Mouse (Mus musculus): ENCODE measurements around the gene Zdhhc14. TPM values are rescaled to one million over a fixed set of nuclear protein-coding genes. Genes with fewer than 3 reads are reported as not detected.

Zdhhc14 gene
- polyA plus RNA-seq, 1 experiment from 2014 or later, result 8.4 TPM

DNA sequence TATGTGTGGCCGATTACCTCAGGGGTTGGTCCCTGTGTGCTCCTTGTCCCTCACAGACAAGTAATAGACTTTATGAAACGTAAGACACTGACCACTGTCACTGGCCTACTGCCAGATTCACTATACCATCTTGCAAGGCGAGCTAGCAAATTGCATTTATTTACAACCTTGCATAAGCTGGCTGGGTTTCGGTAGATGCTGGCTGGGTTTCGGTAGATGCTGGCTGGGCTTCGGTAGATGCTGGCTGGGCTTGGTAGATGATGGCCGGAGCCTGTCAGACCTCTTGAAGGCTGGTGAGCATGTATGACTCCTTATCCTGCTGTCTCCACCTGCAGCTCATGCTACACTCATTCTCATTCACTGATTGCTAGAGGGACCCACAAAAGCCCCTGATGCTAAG, 200.9 kb downstream of the Zdhhc14 start:
- Histone ChIP-seq H3K27me3 (no peaks in the 10 kb centered on the region), H3K9me3 (no peaks in the 10 kb centered on the region), H3K4me1 (replicated peaks) (no peaks in the 10 kb centered on the region), H3K27ac (replicated peaks) (no peak overlapping the region), H3K4me2 (no peak overlapping the region), H3K9ac (no peak overlapping the region), H3K4me3 (no peak overlapping the region), H3K36me3 (no peaks in the 10 kb centered on the region)
- 82% methylated on average over 7 of the region's 7 CpGs for WGBS
- ATAC-seq (ENCODE audit: low read depth), result no peak

DNA sequence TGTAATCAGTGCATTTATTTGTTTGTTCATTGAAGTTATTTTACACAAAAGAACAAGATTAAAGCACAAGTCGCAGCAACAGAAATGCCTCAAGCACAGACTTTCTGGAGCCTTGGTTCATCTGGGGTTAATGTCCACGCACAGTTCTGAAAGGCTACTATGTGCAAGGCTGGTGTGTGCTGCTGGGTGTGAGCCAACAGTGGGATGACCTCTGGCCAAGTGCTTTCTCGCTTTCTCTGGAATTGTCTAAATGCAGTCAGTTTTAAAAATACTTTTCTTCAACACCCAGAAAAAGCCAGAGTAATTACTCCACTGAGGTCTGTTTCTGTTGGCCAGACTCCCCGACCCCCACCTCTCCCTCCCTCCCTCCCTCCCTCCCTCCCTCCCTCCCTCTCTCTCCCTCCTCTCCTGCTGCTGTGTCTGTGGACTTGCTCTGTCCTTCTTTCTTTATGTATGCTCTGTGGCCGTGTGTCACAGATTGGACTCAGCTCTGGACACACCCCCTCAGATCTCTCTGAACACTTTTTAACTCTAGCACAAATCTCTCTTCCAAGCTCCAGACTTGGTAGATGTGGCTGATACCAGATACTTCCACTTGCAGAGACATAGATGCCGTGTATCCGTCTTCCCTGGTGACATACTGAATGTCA, 206.2 kb downstream of the Zdhhc14 start:
- Histone ChIP-seq H3K4me3 (no peak overlapping the region), H3K9ac (no peak overlapping the region), H3K4me2 (no peak overlapping the region), H3K27me3 (no peaks in the 10 kb centered on the region), H3K4me1 (replicated peaks) (no peaks in the 10 kb centered on the region), H3K27ac (replicated peaks) (no peak overlapping the region), H3K36me3 (no peaks in the 10 kb centered on the region), H3K9me3 (no peaks in the 10 kb centered on the region)
- 53% methylated on average over 7 of the region's 7 CpGs for WGBS
- ATAC-seq (ENCODE audit: low read depth), result no peak; the same call in 1 of the 2 replicates

DNA sequence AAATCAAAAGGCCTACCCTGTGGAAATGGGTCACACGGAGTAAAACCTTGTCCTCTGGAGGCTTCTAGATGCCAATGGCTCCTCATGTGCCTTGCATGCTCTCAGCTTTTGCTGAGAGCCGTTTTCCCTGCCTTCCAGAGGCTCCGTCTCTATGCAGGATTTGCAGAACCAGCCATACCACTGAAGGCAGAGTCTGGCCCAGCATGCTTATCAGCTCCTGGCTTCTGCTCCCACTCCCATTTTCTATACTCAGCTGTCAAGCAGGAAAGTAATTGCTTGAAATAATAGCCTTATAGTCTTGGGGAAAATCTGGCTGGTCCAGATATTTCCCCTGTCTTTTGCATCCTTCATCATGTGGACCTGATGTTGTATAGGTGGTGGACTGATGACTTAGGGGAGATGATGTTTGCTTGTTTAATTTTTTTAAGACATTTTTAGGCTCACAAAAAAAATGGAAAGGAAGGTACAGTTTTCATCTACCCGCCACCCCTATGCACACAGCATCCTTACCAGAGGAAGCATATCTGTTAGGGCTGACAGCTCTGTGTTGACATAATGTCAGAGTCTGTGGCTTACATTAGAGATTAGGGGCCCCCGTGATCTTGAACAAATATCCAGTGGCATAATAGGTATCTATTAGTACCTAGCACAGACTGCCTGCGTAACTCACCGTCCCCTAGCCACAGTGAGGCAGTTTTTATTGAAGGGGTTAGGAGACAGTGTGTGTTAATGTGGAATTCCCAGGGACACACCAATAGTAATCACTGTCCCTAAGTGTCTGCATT, 218.2 kb downstream of the Zdhhc14 start:
- H3K27me3 ChIP-seq, result no peaks in the 10 kb centered on the region
- peaks cover 27% of the 10 kb centered on the region for H3K4me1 ChIP-seq (replicated peaks)
- H3K27ac ChIP-seq (replicated peaks), result peak overlapping the region; percentile 33; the same call in 1 of the 2 replicates
- no peak overlapping the region for H3K4me3 ChIP-seq
- ATAC-seq (ENCODE audit: low read depth), result peak; percentile 32; the same call in 1 of the 2 replicates
- no peaks in the 10 kb centered on the region for H3K9me3 ChIP-seq
- no peaks in the 10 kb centered on the region for H3K36me3 ChIP-seq
- H3K4me2 ChIP-seq, result no peak overlapping the region
- no peak overlapping the region for H3K9ac ChIP-seq
- WGBS, result 46% methylated on average over 7 of the region's 7 CpGs

DNA sequence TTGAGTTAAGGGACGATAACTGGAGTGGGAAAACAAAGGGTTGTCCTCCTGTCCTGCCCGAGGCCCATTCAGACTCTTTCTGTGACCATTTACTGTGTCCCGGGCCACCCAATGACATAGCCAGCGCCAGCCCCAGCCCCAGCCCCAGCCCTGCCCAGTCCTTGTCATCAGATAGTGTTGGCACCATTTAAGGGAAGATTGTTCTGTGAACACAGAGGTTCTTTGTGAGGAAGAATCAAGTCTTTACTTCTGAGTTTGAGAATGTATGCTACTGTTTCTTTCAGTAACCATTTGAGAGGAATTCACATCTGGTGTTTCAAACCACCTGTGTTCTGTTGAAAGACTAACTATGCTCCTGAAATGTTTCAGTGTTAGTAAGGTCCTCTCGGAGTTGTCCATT, 219.5 kb downstream of the Zdhhc14 start:
- no peaks in the 10 kb centered on the region for H3K9me3 ChIP-seq
- H3K27ac ChIP-seq (replicated peaks), result no peak overlapping the region
- H3K4me1 ChIP-seq (replicated peaks), result peaks cover 27% of the 10 kb centered on the region
- 67% methylated on average over 5 of the region's 5 CpGs for WGBS
- no peak overlapping the region for H3K4me2 ChIP-seq
- H3K27me3 ChIP-seq, result no peaks in the 10 kb centered on the region
- H3K9ac ChIP-seq, result no peak overlapping the region
- no peaks in the 10 kb centered on the region for H3K36me3 ChIP-seq
- no peak for ATAC-seq (ENCODE audit: low read depth)
- no peak overlapping the region for H3K4me3 ChIP-seq

GRCm38 (mm10) chr17:5713141-5713540, 220.8 kb downstream of the Zdhhc14 start:
- Histone ChIP-seq H3K4me3 (no peak overlapping the region), H3K9ac (no peak overlapping the region), H3K9me3 (no peaks in the 10 kb centered on the region), H3K27me3 (no peaks in the 10 kb centered on the region), H3K4me2 (no peak overlapping the region), H3K36me3 (no peaks in the 10 kb centered on the region), H3K4me1 (replicated peaks) (peaks cover 27% of the 10 kb centered on the region), H3K27ac (replicated peaks) (peak overlapping the region; percentile 10; the same call in 1 of the 2 replicates)
- 27% methylated on average over 3 of the region's 3 CpGs for WGBS
- no peak for ATAC-seq (ENCODE audit: low read depth)

GRCm38 (mm10) chr17:5716912-5717311, 224.6 kb downstream of the Zdhhc14 start:
- H3K27ac ChIP-seq (replicated peaks), result no peak overlapping the region
- no peak overlapping the region for H3K4me2 ChIP-seq
- no peaks in the 10 kb centered on the region for H3K9me3 ChIP-seq
- no peaks in the 10 kb centered on the region for H3K36me3 ChIP-seq
- no peak for ATAC-seq (ENCODE audit: low read depth)
- H3K27me3 ChIP-seq, result 0 out of 2 replicates have a peak, but pooled peaks cover 5% of the 10 kb centered on the region
- H3K4me3 ChIP-seq, result no peak overlapping the region
- peaks cover 18% of the 10 kb centered on the region for H3K4me1 ChIP-seq (replicated peaks)
- 83% methylated on average over 4 of the region's 4 CpGs for WGBS
- no peak overlapping the region for H3K9ac ChIP-seq

GRCm38 (mm10) chr17:5718768-5719387, 226.5 kb downstream of the Zdhhc14 start:
- Histone ChIP-seq H3K27ac (replicated peaks) (no peak overlapping the region), H3K36me3 (no peaks in the 10 kb centered on the region), H3K4me1 (replicated peaks) (peaks cover 6% of the 10 kb centered on the region; the same call in 1 of the 2 replicates), H3K4me2 (no peak overlapping the region), H3K27me3 (0 out of 2 replicates have a peak, but pooled peaks cover 5% of the 10 kb centered on the region), H3K4me3 (no peak overlapping the region), H3K9me3 (no peaks in the 10 kb centered on the region), H3K9ac (no peak overlapping the region)
- WGBS, result 36% methylated on average over 7 of the region's 7 CpGs
- no peak for ATAC-seq (ENCODE audit: low read depth)

- 90% methylated on average over 2 of the region's 2 CpGs for WGBS
- H3K27ac ChIP-seq (replicated peaks), result no peak overlapping the region
- H3K9me3 ChIP-seq, result no peaks in the 10 kb centered on the region
- no peak for ATAC-seq (ENCODE audit: low read depth)
- H3K4me2 ChIP-seq, result no peak overlapping the region
- no peak overlapping the region for H3K9ac ChIP-seq
- no peak overlapping the region for H3K4me3 ChIP-seq
- H3K4me1 ChIP-seq (replicated peaks), result peaks cover 6% of the 10 kb centered on the region; the same call in 1 of the 2 replicates
- no peaks in the 10 kb centered on the region for H3K36me3 ChIP-seq
- H3K27me3 ChIP-seq, result 0 out of 2 replicates have a peak, but pooled peaks cover 5% of the 10 kb centered on the region
These were observed 230.4 kb downstream of the Zdhhc14 start for GRCm38 (mm10) chr17:5722802-5723201.

GRCm38 (mm10) chr17:5723601-5724189, 231.3 kb downstream of the Zdhhc14 start:
- Histone ChIP-seq H3K9me3 (no peaks in the 10 kb centered on the region), H3K9ac (no peak overlapping the region), H3K36me3 (no peaks in the 10 kb centered on the region), H3K27me3 (0 out of 2 replicates have a peak, but pooled peaks cover 5% of the 10 kb centered on the region), H3K27ac (replicated peaks) (no peak overlapping the region), H3K4me2 (no peak overlapping the region), H3K4me1 (replicated peaks) (peaks cover 4% of the 10 kb centered on the region; the same call in 1 of the 2 replicates), H3K4me3 (no peak overlapping the region)
- 80% methylated on average over 10 of the region's 10 CpGs for WGBS
- ATAC-seq (ENCODE audit: low read depth), result no peak

DNA sequence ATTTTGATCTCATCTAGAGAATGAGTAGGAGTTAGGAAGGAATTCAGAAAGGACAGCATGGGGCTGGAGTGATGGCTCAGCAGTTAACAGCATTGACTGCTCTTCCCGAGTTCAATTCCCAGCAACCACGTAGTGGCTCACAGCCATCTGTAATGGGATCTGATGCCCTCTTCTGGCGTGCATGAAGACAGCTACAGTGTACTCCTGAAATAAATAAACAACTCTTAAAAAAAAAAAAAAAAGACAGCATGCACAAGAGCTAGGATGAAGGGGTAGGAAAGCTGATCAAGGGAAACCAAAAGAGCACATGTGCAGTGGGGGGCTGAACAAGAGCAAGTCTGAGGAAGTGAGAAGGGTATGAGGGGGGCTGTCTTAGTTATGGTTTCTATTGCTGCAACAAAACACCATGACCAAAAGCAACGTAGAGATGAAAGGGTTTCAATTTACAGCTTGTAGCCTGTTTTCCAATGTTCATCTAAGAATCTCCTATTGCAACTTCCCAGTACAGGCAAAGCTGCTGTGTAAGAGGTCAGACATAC, 237.3 kb downstream of the Zdhhc14 start:
- Histone ChIP-seq H3K9me3 (no peaks in the 10 kb centered on the region), H3K27me3 (no peaks in the 10 kb centered on the region), H3K4me3 (no peak overlapping the region), H3K9ac (no peak overlapping the region), H3K27ac (replicated peaks) (no peak overlapping the region), H3K4me2 (no peak overlapping the region), H3K36me3 (no peaks in the 10 kb centered on the region), H3K4me1 (replicated peaks) (no peaks in the 10 kb centered on the region)
- WGBS, result 40% methylated on average over 4 of the region's 4 CpGs
- no peak for ATAC-seq (ENCODE audit: low read depth)

- 91% methylated on average over 5 of the region's 5 CpGs for WGBS
- Histone ChIP-seq H3K27ac (replicated peaks) (no peak overlapping the region), H3K4me2 (no peak overlapping the region), H3K9me3 (no peaks in the 10 kb centered on the region), H3K27me3 (no peaks in the 10 kb centered on the region), H3K4me1 (replicated peaks) (no peaks in the 10 kb centered on the region), H3K9ac (no peak overlapping the region), H3K36me3 (no peaks in the 10 kb centered on the region), H3K4me3 (no peak overlapping the region)
- no peak for ATAC-seq (ENCODE audit: low read depth)
These were observed 238.2 kb downstream of the Zdhhc14 start for GRCm38 (mm10) chr17:5730538-5730937.
